Mouse (Mus musculus): Measurements from ENCODE around the gene Tmem107. TPM values are rescaled to one million over a fixed set of nuclear protein-coding genes. Genes with fewer than 3 reads are reported as not detected.

Tmem107 gene
- polyA plus RNA-seq (2014; fragmentation: Illumina TruSeq; extraction: RNeasy Lipid Tissue Mini Kit (QIAGEN cat#74804); ENCODE audit: low read depth, low replicate concordance): 20.0 TPM

GRCm38 (mm10) chr11:69070590-69071222, at the start of gene Tmem107:
TSS of gene Tmem107 (plus strand) at chr11:69070806.

GRCm38 (mm10) chr11:69045531-69046394, 24.8 kb upstream of the Tmem107 start, which contains the start of gene Aurkb:
TSS of gene Aurkb (plus strand) at chr11:69045647.

GRCm38 (mm10) chr11:69059357-69059974, 11.1 kb upstream of the Tmem107 start, which contains the start of gene Borcs6:
TSS of gene Borcs6 (plus strand) at chr11:69059717.

GRCm38 (mm10) chr11:69088103-69088855, 17.7 kb downstream of the Tmem107 start, which contains the start of gene Vamp2:
TSS of gene Vamp2 (plus strand) at chr11:69088490.

GRCm38 (mm10) chr11:69094697-69095429, 24.3 kb downstream of the Tmem107 start, which contains the start of gene Per1:
TSS of gene Per1 (plus strand) at chr11:69095217.

GRCm38 (mm10) chr11:69120221-69121000, 49.8 kb downstream of the Tmem107 start, which contains the start of gene Hes7:
TSS of gene Hes7 (plus strand) at chr11:69120404.

GRCm38 (mm10) chr11:69122336-69122951, 51.8 kb downstream of the Tmem107 start, which contains the start of gene 9130213A22Rik:
TSS of gene 9130213A22Rik (minus strand) at chr11:69122589.

Other genes with a start within 250 kb of the Tmem107 start
- gene Ndel1, start 198.9 kb upstream of the Tmem107 start, polyA plus RNA-seq (2014; fragmentation: Illumina TruSeq; extraction: RNeasy Lipid Tissue Mini Kit (QIAGEN cat#74804); ENCODE audit: low read depth, low replicate concordance): 59.2 TPM
- 0.14 TPM for gene Rnf222, start 182.3 kb upstream of the Tmem107 start, polyA plus RNA-seq (2014; fragmentation: Illumina TruSeq; extraction: RNeasy Lipid Tissue Mini Kit (QIAGEN cat#74804); ENCODE audit: low read depth, low replicate concordance)
- 2,612 TPM for gene Rpl26, start 169.2 kb upstream of the Tmem107 start, polyA plus RNA-seq (2014; fragmentation: Illumina TruSeq; extraction: RNeasy Lipid Tissue Mini Kit (QIAGEN cat#74804); ENCODE audit: low read depth, low replicate concordance)
- 8.8 TPM for gene Odf4, start 143.7 kb upstream of the Tmem107 start, polyA plus RNA-seq (2014; fragmentation: Illumina TruSeq; extraction: RNeasy Lipid Tissue Mini Kit (QIAGEN cat#74804); ENCODE audit: low read depth, low replicate concordance)
- 9.2 TPM for gene Arhgef15, start 113.3 kb upstream of the Tmem107 start, polyA plus RNA-seq (2014; fragmentation: Illumina TruSeq; extraction: RNeasy Lipid Tissue Mini Kit (QIAGEN cat#74804); ENCODE audit: low read depth, low replicate concordance)
- 38.0 TPM for gene Slc25a35, start 102.7 kb upstream of the Tmem107 start, polyA plus RNA-seq (2014; fragmentation: Illumina TruSeq; extraction: RNeasy Lipid Tissue Mini Kit (QIAGEN cat#74804); ENCODE audit: low read depth, low replicate concordance)
- gene Rangrf, start 95.6 kb upstream of the Tmem107 start, polyA plus RNA-seq (2014; fragmentation: Illumina TruSeq; extraction: RNeasy Lipid Tissue Mini Kit (QIAGEN cat#74804); ENCODE audit: low read depth, low replicate concordance): 37.9 TPM
- gene Pfas, start 62.3 kb upstream of the Tmem107 start, polyA plus RNA-seq (2014; fragmentation: Illumina TruSeq; extraction: RNeasy Lipid Tissue Mini Kit (QIAGEN cat#74804); ENCODE audit: low read depth, low replicate concordance): 11.8 TPM
- 32.2 TPM for gene Ctc1, start 54.9 kb upstream of the Tmem107 start, polyA plus RNA-seq (2014; fragmentation: Illumina TruSeq; extraction: RNeasy Lipid Tissue Mini Kit (QIAGEN cat#74804); ENCODE audit: low read depth, low replicate concordance)
- gene Aurkb, start 25.2 kb upstream of the Tmem107 start, polyA plus RNA-seq (2014; fragmentation: Illumina TruSeq; extraction: RNeasy Lipid Tissue Mini Kit (QIAGEN cat#74804); ENCODE audit: low read depth, low replicate concordance): 3.3 TPM
- 19.3 TPM for gene Borcs6, start 11.1 kb upstream of the Tmem107 start, polyA plus RNA-seq (2014; fragmentation: Illumina TruSeq; extraction: RNeasy Lipid Tissue Mini Kit (QIAGEN cat#74804); ENCODE audit: low read depth, low replicate concordance)
- 167 TPM for gene Vamp2, start 17.7 kb downstream of the Tmem107 start, polyA plus RNA-seq (2014; fragmentation: Illumina TruSeq; extraction: RNeasy Lipid Tissue Mini Kit (QIAGEN cat#74804); ENCODE audit: low read depth, low replicate concordance)
- gene Per1, start 24.4 kb downstream of the Tmem107 start, polyA plus RNA-seq (2014; fragmentation: Illumina TruSeq; extraction: RNeasy Lipid Tissue Mini Kit (QIAGEN cat#74804); ENCODE audit: low read depth, low replicate concordance): 31.8 TPM
- gene Hes7, start 49.6 kb downstream of the Tmem107 start, polyA plus RNA-seq (2014; fragmentation: Illumina TruSeq; extraction: RNeasy Lipid Tissue Mini Kit (QIAGEN cat#74804); ENCODE audit: low read depth, low replicate concordance): not detected
- 0.57 TPM for gene 9130213A22Rik, start 51.8 kb downstream of the Tmem107 start, polyA plus RNA-seq (2014; fragmentation: Illumina TruSeq; extraction: RNeasy Lipid Tissue Mini Kit (QIAGEN cat#74804); ENCODE audit: low read depth, low replicate concordance)
- 1.3 TPM for gene Aloxe3, start 55.1 kb downstream of the Tmem107 start, polyA plus RNA-seq (2014; fragmentation: Illumina TruSeq; extraction: RNeasy Lipid Tissue Mini Kit (QIAGEN cat#74804); ENCODE audit: low read depth, low replicate concordance)
- gene Alox12b, start 86.2 kb downstream of the Tmem107 start, polyA plus RNA-seq (2014; fragmentation: Illumina TruSeq; extraction: RNeasy Lipid Tissue Mini Kit (QIAGEN cat#74804); ENCODE audit: low read depth, low replicate concordance): not detected
- gene Alox8, start 127.0 kb downstream of the Tmem107 start, polyA plus RNA-seq (2014; fragmentation: Illumina TruSeq; extraction: RNeasy Lipid Tissue Mini Kit (QIAGEN cat#74804); ENCODE audit: low read depth, low replicate concordance): not detected
- 0.05 TPM for gene Gucy2e, start 166.2 kb downstream of the Tmem107 start, polyA plus RNA-seq (2014; fragmentation: Illumina TruSeq; extraction: RNeasy Lipid Tissue Mini Kit (QIAGEN cat#74804); ENCODE audit: low read depth, low replicate concordance)